Mouse (Mus musculus) thymus, postnatal 0 days (tissue): Measurements from ENCODE around the gene Fam110c. TPM values are rescaled to one million over a fixed set of nuclear protein-coding genes. Genes with fewer than 3 reads are reported as not detected.
"Not testable (repeated sequence)": the region's sequence is repeated elsewhere in the genome, so short reads cannot be mapped to it uniquely, and the experiment has no call there.

ENCODE experiments used
- DNase-seq: peaks from one replicate; pipeline ENCODE4 v3.0.0-alpha.2; 2015; ENCODE audit warnings: low spot score
- polyA plus RNA-seq: library from polyadenylated mRNA; unstranded; fragments of >200 nt; fragmentation: Nextera tagmentation; extraction: Ambion mirVana; gene quantifications from 2 replicates; pipeline ENCODE4 v1.2.1, GENCODE M21; 2015

The Fam110c gene
- polyA plus RNA-seq, result 0.19 and 0.26 TPM in 2 replicates

GRCm38 (mm10) chr12:31073412-31074354 lies at the start of gene Fam110c:
Gene Fam110c (plus strand): TSS chr12:31073861.
- no peak for DNase-seq

- DNase-seq, result no peak
Observed at GRCm38 (mm10) chr12:31026423-31026822, 47.2 kb upstream of the Fam110c start.

- no peak for DNase-seq
Observed at GRCm38 (mm10) chr12:31052066-31052465, 21.6 kb upstream of the Fam110c start.

GRCm38 (mm10) chr12:31056291-31056864 lies 17.3 kb upstream of the Fam110c start:
- no peak for DNase-seq

- DNase-seq, result peak; percentile 12
Observed at GRCm38 (mm10) chr12:31059393-31059853, 14.2 kb upstream of the Fam110c start.

GRCm38 (mm10) chr12:31060245-31060644 lies 13.4 kb upstream of the Fam110c start:
- no peak for DNase-seq

GRCm38 (mm10) chr12:31071222-31071621 lies 2.4 kb upstream of the Fam110c start:
- DNase-seq, result no peak

GRCm38 (mm10) chr12:31074355-31074786 lies 710 bp downstream of the Fam110c start:
- DNase-seq, result not testable (repeated sequence)

GRCm38 (mm10) chr12:31074839-31075538 lies 1.3 kb downstream of the Fam110c start:
- no peak for DNase-seq

- no peak for DNase-seq
Observed at GRCm38 (mm10) chr12:31077020-31077419, 3.4 kb downstream of the Fam110c start.

- DNase-seq, result no peak
Observed at GRCm38 (mm10) chr12:31078030-31078429, 4.4 kb downstream of the Fam110c start.

- no peak for DNase-seq
Observed at GRCm38 (mm10) chr12:31080352-31080751, 6.7 kb downstream of the Fam110c start.

- no peak for DNase-seq
Observed at GRCm38 (mm10) chr12:31080890-31081554, 7.4 kb downstream of the Fam110c start.

- DNase-seq, result no peak
Observed at GRCm38 (mm10) chr12:31083007-31083406, 9.3 kb downstream of the Fam110c start.

- DNase-seq, result no peak
Observed at GRCm38 (mm10) chr12:31083407-31083806, 9.7 kb downstream of the Fam110c start.

GRCm38 (mm10) chr12:31087060-31087459 lies 13.4 kb downstream of the Fam110c start:
- no peak for DNase-seq

- no peak for DNase-seq
Observed at GRCm38 (mm10) chr12:31090401-31090800, 16.7 kb downstream of the Fam110c start.

- no peak for DNase-seq
Observed at GRCm38 (mm10) chr12:31090882-31091640, 17.4 kb downstream of the Fam110c start.

GRCm38 (mm10) chr12:31092481-31092880 lies 18.8 kb downstream of the Fam110c start:
- no peak for DNase-seq

GRCm38 (mm10) chr12:31097185-31097584 lies 23.5 kb downstream of the Fam110c start:
- DNase-seq, result no peak
